Mouse (Mus musculus): Measurements from ENCODE around the gene Efnb2. TPM values are rescaled to one million over a fixed set of nuclear protein-coding genes. Genes with fewer than 3 reads are reported as not detected.
A peak's percentile ranks its signal among the peaks of the same experiment; 100 is the strongest.

Gene Efnb2
- polyA plus RNA-seq, 2 experiments = 42.8 to 74.0 TPM

- no peak overlapping the region for H3K9ac ChIP-seq (ENCODE audit: low read depth, low read length, severe bottlenecking)
- no peaks in the 10 kb centered on the region for H3K9me3 ChIP-seq (ENCODE audit: control insufficient read depth, low read length)
- H3K4me3 ChIP-seq (replicated peaks; ENCODE audit: low read length) = no peak overlapping the region
- H3K36me3 ChIP-seq (ENCODE audit: control insufficient read depth, insufficient read depth, low read length) = peaks cover 54% of the 10 kb centered on the region
- no peaks in the 10 kb centered on the region for H3K27me3 ChIP-seq (ENCODE audit: control insufficient read depth, insufficient read depth, low read length)
- WGBS = 89% methylated on average over 12 of the region's 12 CpGs
- H3K4me1 ChIP-seq (ENCODE audit: control insufficient read depth, insufficient read depth, low read length) = peaks cover 10% of the 10 kb centered on the region
- no peak for DNase-seq (ENCODE audit: low spot score)
- no peak for TF ChIP-seq POLR2A (IDR thresholded peaks at IDR 0.05; ENCODE audit: borderline replicate concordance, extremely low read depth, insufficient read depth, insufficient read length)
- ATAC-seq (ENCODE audit: low FRiP score, low read depth) = no peak
- H3K4me2 ChIP-seq (replicated peaks; ENCODE audit: low read depth, low read length, severe bottlenecking) = no peak overlapping the region
- no peak overlapping the region for H3K27ac ChIP-seq (replicated peaks; ENCODE audit: low read depth, low read length)
Measured at GRCm38 (mm10) chr8:8622031-8622430, 39.0 kb downstream of the Efnb2 start.

- WGBS = 81% methylated on average over 16 of the region's 16 CpGs
- H3K4me3 ChIP-seq (replicated peaks; ENCODE audit: low read length) = no peak overlapping the region
Measured at GRCm38 (mm10) chr8:8621236-8621917, 39.7 kb downstream of the Efnb2 start.

GRCm38 (mm10) chr8:8620536-8620935 is 40.5 kb downstream of the Efnb2 start:
- Histone ChIP-seq H3K4me2 (replicated peaks; ENCODE audit: low read depth, low read length, severe bottlenecking) (no peak overlapping the region), H3K9me3 (ENCODE audit: control insufficient read depth, low read length) (no peaks in the 10 kb centered on the region), H3K4me1 (ENCODE audit: control insufficient read depth, insufficient read depth, low read length) (peaks cover 10% of the 10 kb centered on the region), H3K9ac (ENCODE audit: low read depth, low read length, severe bottlenecking) (no peak overlapping the region), H3K27ac (replicated peaks; ENCODE audit: low read depth, low read length) (no peak overlapping the region), H3K36me3 (ENCODE audit: control insufficient read depth, insufficient read depth, low read length) (peaks cover 47% of the 10 kb centered on the region), H3K4me3 (replicated peaks; ENCODE audit: low read length) (no peak overlapping the region), H3K27me3 (ENCODE audit: control insufficient read depth, insufficient read depth, low read length) (no peaks in the 10 kb centered on the region)
- ATAC-seq (ENCODE audit: low FRiP score, low read depth) (no peak), DNase-seq (ENCODE audit: low spot score) (no peak)
- WGBS = 93% methylated on average over 21 of the region's 21 CpGs
- TF ChIP-seq POLR2A (IDR thresholded peaks at IDR 0.05; ENCODE audit: borderline replicate concordance, extremely low read depth, insufficient read depth, insufficient read length) = no peak

More at GRCm38 (mm10) chr8:8621236-8621917, 39.7 kb downstream of the Efnb2 start:
- DNase-seq (ENCODE audit: low spot score) (no peak), ATAC-seq (ENCODE audit: low FRiP score, low read depth) (no peak)
- Histone ChIP-seq H3K27me3 (ENCODE audit: control insufficient read depth, insufficient read depth, low read length) (no peaks in the 10 kb centered on the region), H3K9me3 (ENCODE audit: control insufficient read depth, low read length) (no peaks in the 10 kb centered on the region), H3K27ac (replicated peaks; ENCODE audit: low read depth, low read length) (no peak overlapping the region), H3K4me1 (ENCODE audit: control insufficient read depth, insufficient read depth, low read length) (peaks cover 10% of the 10 kb centered on the region), H3K36me3 (ENCODE audit: control insufficient read depth, insufficient read depth, low read length) (peaks cover 52% of the 10 kb centered on the region), H3K4me2 (replicated peaks; ENCODE audit: low read depth, low read length, severe bottlenecking) (no peak overlapping the region), H3K9ac (ENCODE audit: low read depth, low read length, severe bottlenecking) (no peak overlapping the region)
- no peak for TF ChIP-seq POLR2A (IDR thresholded peaks at IDR 0.05; ENCODE audit: borderline replicate concordance, extremely low read depth, insufficient read depth, insufficient read length)

DNA sequence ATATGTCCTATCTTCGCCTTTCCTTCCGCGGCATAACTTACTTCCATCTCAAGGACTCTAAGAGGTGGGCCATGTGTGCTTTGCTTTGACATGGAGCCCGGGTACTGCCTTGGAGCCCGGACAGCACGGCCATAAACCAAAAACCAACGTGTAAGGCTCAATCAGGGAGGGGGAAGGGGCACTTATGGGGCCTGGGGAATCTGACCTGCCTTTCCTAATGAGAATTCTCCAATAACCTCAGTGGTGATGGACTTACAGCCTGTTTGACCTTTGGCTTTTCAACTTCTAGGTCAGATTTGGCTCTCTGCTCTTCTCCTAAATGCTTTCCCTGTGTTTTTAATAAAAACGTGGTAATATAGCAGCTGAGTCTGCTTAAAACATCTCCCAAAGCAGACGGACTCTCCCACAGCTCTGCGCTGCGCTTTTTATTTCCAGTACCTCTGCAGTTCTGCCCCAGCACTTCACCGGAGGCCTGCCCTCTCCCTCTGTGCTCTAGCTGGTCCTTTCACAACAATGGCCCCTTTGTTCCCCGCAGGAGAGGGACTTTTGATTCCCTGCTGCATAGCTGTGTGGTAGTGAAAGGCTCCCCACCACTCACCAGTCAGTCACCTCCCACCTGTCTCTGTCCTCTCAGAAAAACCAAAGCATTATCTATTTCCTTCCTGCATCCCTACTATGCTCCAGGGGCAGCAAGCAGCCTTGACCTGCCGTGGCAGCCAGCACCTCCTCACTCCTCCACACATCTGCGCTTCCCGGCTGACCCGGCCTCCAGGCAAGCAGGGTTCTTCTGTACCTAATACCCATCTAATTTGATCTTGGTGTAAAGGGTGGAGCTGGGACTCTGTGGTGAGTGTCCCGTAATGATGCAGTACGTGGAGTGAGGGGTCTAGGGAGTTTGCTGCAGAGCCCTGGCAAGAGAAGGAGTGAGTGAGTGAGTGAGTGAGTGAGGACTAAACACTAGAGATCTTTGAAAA is 41.5 kb downstream of the Efnb2 start:
- WGBS = 37% methylated on average over 19 of the region's 19 CpGs
- no peak for ATAC-seq (ENCODE audit: low FRiP score, low read depth)
- Histone ChIP-seq H3K36me3 (ENCODE audit: control insufficient read depth, insufficient read depth, low read length) (peaks cover 47% of the 10 kb centered on the region), H3K27me3 (ENCODE audit: control insufficient read depth, insufficient read depth, low read length) (no peaks in the 10 kb centered on the region), H3K9ac (ENCODE audit: low read depth, low read length, severe bottlenecking) (no peak overlapping the region), H3K27ac (replicated peaks; ENCODE audit: low read depth, low read length) (0 out of 2 replicates have a peak overlapping the region, but pooled peaks have one; percentile 22), H3K4me1 (ENCODE audit: control insufficient read depth, insufficient read depth, low read length) (peaks cover 10% of the 10 kb centered on the region), H3K4me3 (replicated peaks; ENCODE audit: low read length) (no peak overlapping the region), H3K4me2 (replicated peaks; ENCODE audit: low read depth, low read length, severe bottlenecking) (no peak overlapping the region), H3K9me3 (ENCODE audit: control insufficient read depth, low read length) (no peaks in the 10 kb centered on the region)
- no peak for DNase-seq (ENCODE audit: low spot score)
- no peak for TF ChIP-seq POLR2A (IDR thresholded peaks at IDR 0.05; ENCODE audit: borderline replicate concordance, extremely low read depth, insufficient read depth, insufficient read length)

- DNase-seq (ENCODE audit: low spot score) (no peak), ATAC-seq (ENCODE audit: low FRiP score, low read depth) (no peak)
- Histone ChIP-seq H3K27ac (replicated peaks; ENCODE audit: low read depth, low read length) (no peak overlapping the region), H3K4me2 (replicated peaks; ENCODE audit: low read depth, low read length, severe bottlenecking) (no peak overlapping the region), H3K9me3 (ENCODE audit: control insufficient read depth, low read length) (no peaks in the 10 kb centered on the region), H3K36me3 (ENCODE audit: control insufficient read depth, insufficient read depth, low read length) (peaks cover 13% of the 10 kb centered on the region; the same call in 1 of the 2 replicates), H3K27me3 (ENCODE audit: control insufficient read depth, insufficient read depth, low read length) (no peaks in the 10 kb centered on the region), H3K4me1 (ENCODE audit: control insufficient read depth, insufficient read depth, low read length) (peaks cover 4% of the 10 kb centered on the region; the same call in 1 of the 2 replicates), H3K9ac (ENCODE audit: low read depth, low read length, severe bottlenecking) (no peak overlapping the region), H3K4me3 (replicated peaks; ENCODE audit: low read length) (no peak overlapping the region)
- TF ChIP-seq POLR2A (IDR thresholded peaks at IDR 0.05; ENCODE audit: borderline replicate concordance, extremely low read depth, insufficient read depth, insufficient read length) = no peak
- whole genome bisulfite sequencing = 87% methylated on average over 1 of the region's 1 CpGs
Measured at GRCm38 (mm10) chr8:8613844-8614243, 47.2 kb downstream of the Efnb2 start.

Data from limb, embryonic 14.5 days (tissue).